Mouse (Mus musculus): ENCODE measurements around the gene Nln. TPM values are rescaled to one million over a fixed set of nuclear protein-coding genes. Genes with fewer than 3 reads are reported as not detected.

Gene Nln
- polyA plus RNA-seq, 1 experiment from 2014 or later, result 21.5 TPM

DNA sequence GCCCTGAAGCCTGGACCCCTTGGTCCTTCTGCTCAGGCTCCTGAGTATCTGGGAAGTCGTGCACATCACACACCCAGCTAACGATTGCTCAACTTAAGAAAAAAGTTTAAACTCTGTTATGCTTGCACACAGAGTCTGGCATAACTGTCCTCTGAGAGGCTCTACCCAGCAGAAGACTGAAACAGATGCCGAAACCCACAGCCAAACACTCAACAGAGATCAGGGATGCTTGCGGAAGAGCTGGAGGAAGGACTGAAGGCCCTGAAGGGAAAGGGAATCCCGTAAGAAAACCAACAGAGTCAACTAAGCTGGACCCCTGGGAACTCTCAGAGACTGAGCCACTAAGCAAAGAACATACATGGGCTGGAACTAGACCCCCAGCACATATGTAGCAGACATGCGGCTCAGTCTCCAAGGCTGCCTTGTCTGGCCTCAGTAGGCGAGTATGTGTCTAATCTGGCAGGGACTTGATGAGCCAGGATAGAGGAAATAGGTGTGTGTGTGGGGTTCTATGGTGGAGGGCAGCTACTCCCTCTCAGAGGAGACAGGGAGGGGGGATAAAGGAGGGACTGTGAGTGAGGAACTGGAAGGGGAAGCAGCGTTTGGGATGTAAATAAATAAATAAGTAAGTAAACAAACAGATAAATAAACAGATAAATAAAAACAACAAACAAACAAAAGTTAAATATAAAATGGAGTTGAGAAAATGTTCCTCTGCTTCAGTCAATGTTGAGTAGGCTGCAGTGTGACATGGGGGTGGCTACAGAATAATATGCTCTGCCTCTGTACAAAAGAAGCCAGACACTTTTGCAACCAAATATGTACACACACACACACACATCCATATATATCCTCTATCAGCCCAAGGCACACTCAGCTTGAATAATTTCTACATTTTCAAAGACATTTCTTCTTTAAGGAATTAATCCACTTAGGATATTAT, 116.0 kb downstream of the Nln start:
- Histone ChIP-seq H3K9me3 (ENCODE audit: control insufficient read depth, low read length) (peaks cover 3% of the 10 kb centered on the region; the same call in 1 of the 2 replicates), H3K27ac (ENCODE audit: low read depth, low read length) (no peak overlapping the region), H3K4me1 (ENCODE audit: control insufficient read depth, insufficient read depth, low read length) (no peaks in the 10 kb centered on the region), H3K4me2 (replicated peaks; ENCODE audit: low read depth, low read length) (no peak overlapping the region), H3K27me3 (ENCODE audit: control insufficient read depth, insufficient read depth, low read length) (no peaks in the 10 kb centered on the region), H3K9ac (ENCODE audit: low read depth, low read length) (no peak overlapping the region), H3K36me3 (ENCODE audit: control insufficient read depth, insufficient read depth, low read length) (no peaks in the 10 kb centered on the region), H3K4me3 (ENCODE audit: low read length) (no peak overlapping the region)
- no peak for ATAC-seq (ENCODE audit: low FRiP score, low TSS enrichment)
- 82% methylated on average over 8 of the region's 8 CpGs for WGBS

- Histone ChIP-seq H3K4me1 (ENCODE audit: control insufficient read depth, insufficient read depth, low read length) (no peaks in the 10 kb centered on the region), H3K4me2 (replicated peaks; ENCODE audit: low read depth, low read length) (no peak overlapping the region), H3K27me3 (ENCODE audit: control insufficient read depth, insufficient read depth, low read length) (no peaks in the 10 kb centered on the region), H3K4me3 (ENCODE audit: low read length) (no peak overlapping the region), H3K9ac (ENCODE audit: low read depth, low read length) (no peak overlapping the region), H3K9me3 (ENCODE audit: control insufficient read depth, low read length) (peaks cover 6% of the 10 kb centered on the region), H3K36me3 (ENCODE audit: control insufficient read depth, insufficient read depth, low read length) (no peaks in the 10 kb centered on the region), H3K27ac (ENCODE audit: low read depth, low read length) (peak overlapping the region; percentile 4; the same call in 1 of the 2 replicates)
- ATAC-seq (ENCODE audit: low FRiP score, low TSS enrichment), result peak; percentile 64; the same call in 1 of the 2 replicates
- 45% methylated on average over 4 of the region's 4 CpGs for WGBS
Observed at GRCm38 (mm10) chr13:103986660-103987059, 122.8 kb downstream of the Nln start.

GRCm38 (mm10) chr13:103985510-103986278, 123.7 kb downstream of the Nln start:
- Histone ChIP-seq H3K27me3 (ENCODE audit: control insufficient read depth, insufficient read depth, low read length) (no peaks in the 10 kb centered on the region), H3K36me3 (ENCODE audit: control insufficient read depth, insufficient read depth, low read length) (no peaks in the 10 kb centered on the region), H3K9me3 (ENCODE audit: control insufficient read depth, low read length) (peaks cover 6% of the 10 kb centered on the region), H3K4me3 (ENCODE audit: low read length) (no peak overlapping the region), H3K27ac (ENCODE audit: low read depth, low read length) (peak overlapping the region; percentile 72), H3K9ac (ENCODE audit: low read depth, low read length) (no peak overlapping the region), H3K4me2 (replicated peaks; ENCODE audit: low read depth, low read length) (no peak overlapping the region), H3K4me1 (ENCODE audit: control insufficient read depth, insufficient read depth, low read length) (no peaks in the 10 kb centered on the region)
- 0 out of 2 replicates have a peak, but pooled peaks have one; percentile 32 for ATAC-seq (ENCODE audit: low FRiP score, low TSS enrichment)
- WGBS, result 66% methylated on average over 20 of the region's 20 CpGs

GRCm38 (mm10) chr13:103982376-103982775, 127.0 kb downstream of the Nln start:
- H3K9me3 ChIP-seq (ENCODE audit: control insufficient read depth, low read length), result peaks cover 3% of the 10 kb centered on the region; the same call in 1 of the 2 replicates
- H3K27me3 ChIP-seq (ENCODE audit: control insufficient read depth, insufficient read depth, low read length), result no peaks in the 10 kb centered on the region
- H3K4me2 ChIP-seq (replicated peaks; ENCODE audit: low read depth, low read length), result no peak overlapping the region
- ATAC-seq (ENCODE audit: low FRiP score, low TSS enrichment), result no peak
- no peaks in the 10 kb centered on the region for H3K4me1 ChIP-seq (ENCODE audit: control insufficient read depth, insufficient read depth, low read length)
- no peak overlapping the region for H3K9ac ChIP-seq (ENCODE audit: low read depth, low read length)
- WGBS, result 94% methylated on average over 3 of the region's 3 CpGs
- no peak overlapping the region for H3K27ac ChIP-seq (ENCODE audit: low read depth, low read length)
- H3K36me3 ChIP-seq (ENCODE audit: control insufficient read depth, insufficient read depth, low read length), result no peaks in the 10 kb centered on the region
- H3K4me3 ChIP-seq (ENCODE audit: low read length), result no peak overlapping the region

- Histone ChIP-seq H3K9me3 (ENCODE audit: control insufficient read depth, low read length) (peaks cover 3% of the 10 kb centered on the region; the same call in 1 of the 2 replicates), H3K36me3 (ENCODE audit: control insufficient read depth, insufficient read depth, low read length) (no peaks in the 10 kb centered on the region), H3K27ac (ENCODE audit: low read depth, low read length) (no peak overlapping the region), H3K4me2 (replicated peaks; ENCODE audit: low read depth, low read length) (no peak overlapping the region), H3K4me1 (ENCODE audit: control insufficient read depth, insufficient read depth, low read length) (no peaks in the 10 kb centered on the region), H3K9ac (ENCODE audit: low read depth, low read length) (no peak overlapping the region), H3K27me3 (ENCODE audit: control insufficient read depth, insufficient read depth, low read length) (no peaks in the 10 kb centered on the region), H3K4me3 (ENCODE audit: low read length) (no peak overlapping the region)
- ATAC-seq (ENCODE audit: low FRiP score, low TSS enrichment), result no peak
- WGBS, result 83% methylated on average over 5 of the region's 5 CpGs
Observed at GRCm38 (mm10) chr13:103980414-103980813, 129.0 kb downstream of the Nln start.

DNA sequence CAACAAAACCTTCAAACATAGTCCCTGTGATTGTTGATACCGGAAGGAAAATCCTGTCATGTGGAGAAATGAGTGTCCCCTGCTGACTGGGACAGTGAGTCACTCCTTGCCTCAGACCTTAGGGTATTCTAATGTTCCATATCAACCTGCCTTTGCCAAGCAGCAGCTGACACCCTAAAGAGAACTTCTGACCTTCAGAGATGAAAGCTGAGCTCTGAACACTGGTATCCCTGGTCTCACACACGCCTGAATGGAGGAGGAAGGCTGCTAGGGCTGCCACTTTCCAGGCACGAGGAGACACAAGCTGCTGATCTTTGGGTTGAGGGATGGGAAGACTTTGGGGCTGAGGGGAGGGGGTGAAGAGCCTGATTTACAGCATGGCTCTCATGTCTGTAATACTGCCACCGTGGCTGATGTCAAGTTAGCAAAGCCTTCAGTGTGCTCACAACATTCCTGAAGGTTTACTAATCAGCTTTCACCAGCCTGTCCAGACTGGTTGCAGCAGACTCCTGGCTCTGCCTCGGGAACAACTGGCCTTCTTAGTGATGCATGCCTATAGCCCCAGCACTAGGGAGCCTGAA, 131.0 kb downstream of the Nln start:
- H3K4me3 ChIP-seq (ENCODE audit: low read length), result no peak overlapping the region
- no peaks in the 10 kb centered on the region for H3K4me1 ChIP-seq (ENCODE audit: control insufficient read depth, insufficient read depth, low read length)
- WGBS, result 32% methylated on average over 5 of the region's 5 CpGs
- no peaks in the 10 kb centered on the region for H3K27me3 ChIP-seq (ENCODE audit: control insufficient read depth, insufficient read depth, low read length)
- no peak overlapping the region for H3K9ac ChIP-seq (ENCODE audit: low read depth, low read length)
- peaks cover 3% of the 10 kb centered on the region; the same call in 1 of the 2 replicates for H3K9me3 ChIP-seq (ENCODE audit: control insufficient read depth, low read length)
- no peaks in the 10 kb centered on the region for H3K36me3 ChIP-seq (ENCODE audit: control insufficient read depth, insufficient read depth, low read length)
- H3K27ac ChIP-seq (ENCODE audit: low read depth, low read length), result peak overlapping the region; percentile 56; the same call in 1 of the 2 replicates
- no peak overlapping the region for H3K4me2 ChIP-seq (replicated peaks; ENCODE audit: low read depth, low read length)
- peak; percentile 32; the same call in 1 of the 2 replicates for ATAC-seq (ENCODE audit: low FRiP score, low TSS enrichment)

DNA sequence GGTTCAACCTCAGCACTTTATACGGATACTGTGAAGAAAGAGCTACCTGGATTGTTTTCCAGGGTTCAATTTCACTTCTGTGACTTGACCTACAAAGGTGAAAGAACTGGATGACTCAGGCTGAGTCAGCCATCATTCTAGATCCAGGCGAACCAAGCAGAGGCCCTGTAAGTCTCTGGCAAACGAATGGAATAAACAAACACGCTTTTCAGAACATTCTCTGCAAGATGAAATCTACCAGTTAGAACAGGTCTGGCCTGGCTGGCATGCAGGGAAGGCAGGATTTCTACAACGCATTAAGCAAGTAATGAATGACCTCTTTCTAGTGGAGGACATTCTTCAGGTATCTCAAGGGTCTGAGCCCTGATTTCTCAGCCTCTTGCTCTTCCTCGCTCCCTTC, 131.6 kb downstream of the Nln start:
- Histone ChIP-seq H3K9ac (ENCODE audit: low read depth, low read length) (no peak overlapping the region), H3K27me3 (ENCODE audit: control insufficient read depth, insufficient read depth, low read length) (no peaks in the 10 kb centered on the region), H3K4me2 (replicated peaks; ENCODE audit: low read depth, low read length) (no peak overlapping the region), H3K27ac (ENCODE audit: low read depth, low read length) (0 out of 2 replicates have a peak overlapping the region, but pooled peaks have one; percentile 56), H3K4me3 (ENCODE audit: low read length) (no peak overlapping the region), H3K9me3 (ENCODE audit: control insufficient read depth, low read length) (peaks cover 3% of the 10 kb centered on the region; the same call in 1 of the 2 replicates), H3K4me1 (ENCODE audit: control insufficient read depth, insufficient read depth, low read length) (no peaks in the 10 kb centered on the region), H3K36me3 (ENCODE audit: control insufficient read depth, insufficient read depth, low read length) (no peaks in the 10 kb centered on the region)
- no peak for ATAC-seq (ENCODE audit: low FRiP score, low TSS enrichment)
- 63% methylated on average over 6 of the region's 6 CpGs for WGBS

- no peaks in the 10 kb centered on the region for H3K9me3 ChIP-seq (ENCODE audit: control insufficient read depth, low read length)
- no peak overlapping the region for H3K4me2 ChIP-seq (replicated peaks; ENCODE audit: low read depth, low read length)
- H3K4me3 ChIP-seq (ENCODE audit: low read length), result no peak overlapping the region
- 73% methylated on average over 4 of the region's 4 CpGs for WGBS
- no peaks in the 10 kb centered on the region for H3K36me3 ChIP-seq (ENCODE audit: control insufficient read depth, insufficient read depth, low read length)
- H3K4me1 ChIP-seq (ENCODE audit: control insufficient read depth, insufficient read depth, low read length), result no peaks in the 10 kb centered on the region
- no peak overlapping the region for H3K27ac ChIP-seq (ENCODE audit: low read depth, low read length)
- no peak for ATAC-seq (ENCODE audit: low FRiP score, low TSS enrichment)
- H3K27me3 ChIP-seq (ENCODE audit: control insufficient read depth, insufficient read depth, low read length), result no peaks in the 10 kb centered on the region
- H3K9ac ChIP-seq (ENCODE audit: low read depth, low read length), result no peak overlapping the region
Observed at GRCm38 (mm10) chr13:103976181-103976724, 133.2 kb downstream of the Nln start.
